10 mouse cellular contexts compared by ENCODE assay signal in genomic region chr5:88929392-88930094, GRCm38 (mm10). TPM values are rescaled to one million over a fixed set of nuclear protein-coding genes. Genes with fewer than 3 reads are reported as not detected.
A peak's percentile ranks its signal among the peaks of the same experiment; 100 is the strongest.
DNase-seq lines count a peak whose midpoint lies in the region; ATAC-seq lines count a peak whose summit lies in the region.
"Had no signal": no experiment of that assay in that cellular context is flagged by ENCODE, and none has a peak within 500 bp of the region (broad histone marks: within the 10 kb centered on the region; RNA-seq: fewer than 3 reads in every experiment).

No protein-coding gene starts in this region.

- H3K9me3 ChIP-seq in hindbrain, embryonic 13.5 days, result no peaks in the 10 kb centered on the region
- H3K9me3 ChIP-seq: liver, embryonic 13.5 days had no signal

- H3K4me3 ChIP-seq in hindbrain, embryonic 13.5 days, result no peak overlapping the region
- H3K4me3 ChIP-seq: liver, embryonic 13.5 days had no signal

- no peaks in the 10 kb centered on the region for H3K36me3 ChIP-seq in hindbrain, embryonic 13.5 days
- H3K36me3 ChIP-seq: liver, embryonic 13.5 days had no signal

- 37% methylated on average over 18 of the region's 18 CpGs for WGBS in hindbrain, embryonic 13.5 days

- H3K27ac ChIP-seq in hindbrain, embryonic 13.5 days, result peak overlapping the region; percentile 48; the same call in 1 of the 2 replicates
- H3K27ac ChIP-seq: liver, embryonic 13.5 days had no signal

- no peak overlapping the region for H3K9ac ChIP-seq in hindbrain, embryonic 13.5 days
- H3K9ac ChIP-seq: liver, embryonic 13.5 days had no signal

- peaks cover 26% of the 10 kb centered on the region for H3K4me1 ChIP-seq in hindbrain, embryonic 13.5 days (replicated peaks)

- peak; percentile 96 for DNase-seq in Muller cell, postnatal 12 days (ENCODE audit: inconsistent ontology term)
- DNase-seq in cerebellum, postnatal 10 days, result peak; percentile 90 to 94
- DNase-seq in frontal cortex, postnatal 36 days (ENCODE audit: low spot score in 2 of 2), result peak; percentile 76 to 85
- peak; percentile 85 to 86 for DNase-seq in layer of hippocampus, postnatal 14 days (ENCODE audit: low spot score in 2 of 2)
- peak; percentile 92 for DNase-seq in lung, postnatal 10 days
- peak; percentile 72 to 79 for DNase-seq in right cerebral cortex, adult 2 months (ENCODE audit: low spot score in 2 of 2)
- no peak for DNase-seq in thymus, postnatal 0 days (ENCODE audit: low spot score)
- DNase-seq: liver, embryonic 13.5 days had no signal

- no peaks in the 10 kb centered on the region for H3K27me3 ChIP-seq in hindbrain, embryonic 13.5 days
- H3K27me3 ChIP-seq: CH12.LX; liver, embryonic 13.5 days had no signal

- peak overlapping the region; percentile 30; the same call in 1 of the 2 replicates for H3K4me2 ChIP-seq in hindbrain, embryonic 13.5 days
- H3K4me2 ChIP-seq: liver, embryonic 13.5 days had no signal

- peak; percentile 81 for ATAC-seq in hindbrain, embryonic 13.5 days (ENCODE audit: low FRiP score)

RNA-seq across cellular contexts. Expression of gene Slc4a4, which starts 42.9 kb away (rescaled TPM):
- polyA plus RNA-seq in hindbrain, embryonic 13.5 days (2015; fragmentation: Nextera tagmentation; extraction: Ambion mirVana), result 3.1 and 3.3 TPM in 2 replicates
- 100 to 1,000 TPM; 154 to 169 TPM for total RNA-seq in layer of hippocampus, postnatal 14 days (2021)
- polyA plus RNA-seq in thymus, postnatal 0 days (2015; fragmentation: Nextera tagmentation; extraction: Ambion mirVana), result 1.1 and 1.5 TPM in 2 replicates
- total RNA-seq: CH12.LX had no signal
